Mouse (Mus musculus) retina, embryonic 14.5 days (tissue): Measurements from ENCODE around the gene Ifi27l2a.

ENCODE experiments used
- DNase-seq: peaks from one replicate; pipeline ENCODE4 v3.0.0-alpha.2; 2015; ENCODE audit warnings: low spot score

The Ifi27l2a gene

GRCm38 (mm10) chr12:103425729-103426470 lies 17.6 kb downstream of the Ifi27l2a start, which contains the start of gene Ddx24:
Gene Ddx24, minus strand, starts transcription at chr12:103425830.
- peak; percentile 98 for DNase-seq

GRCm38 (mm10) chr12:103425016-103425728 lies 18.3 kb downstream of the Ifi27l2a start:
- DNase-seq = peak; percentile 1

- DNase-seq = no peak
These were observed 35.3 kb downstream of the Ifi27l2a start for GRCm38 (mm10) chr12:103408144-103408543.

- no peak for DNase-seq
These were observed 35.8 kb downstream of the Ifi27l2a start, which contains the start of gene 9330161L09Rik for GRCm38 (mm10) chr12:103407720-103408119. Gene 9330161L09Rik, minus strand, starts transcription at chr12:103407820.

GRCm38 (mm10) chr12:103404131-103404530 lies 39.3 kb downstream of the Ifi27l2a start:
- no peak for DNase-seq

- DNase-seq = no peak
These were observed 46.7 kb downstream of the Ifi27l2a start for GRCm38 (mm10) chr12:103396751-103397150.

GRCm38 (mm10) chr12:103395486-103396275 lies 47.8 kb downstream of the Ifi27l2a start:
- no peak for DNase-seq

- no peak for DNase-seq
These were observed 50.0 kb downstream of the Ifi27l2a start for GRCm38 (mm10) chr12:103393528-103393927.
